Mouse (Mus musculus) midbrain, embryonic 12.5 days (tissue): Measurements from ENCODE around the gene Zfp931. TPM values are rescaled to one million over a fixed set of nuclear protein-coding genes. Genes with fewer than 3 reads are reported as not detected.
A peak's percentile ranks its signal among the peaks of the same experiment; 100 is the strongest.
"Not testable (repeated sequence)": the region's sequence is repeated elsewhere in the genome, so short reads cannot be mapped to it uniquely, and the experiment has no call there.

ENCODE experiments used
- ATAC-seq: fragments of 200-750 bp; cut with Nextera tagmentation; 2 replicates; pipeline ENCODE4 v1.8.0; 2017; ENCODE audit warnings: low read depth, moderate TSS enrichment, moderate library complexity; ENCODE audit not compliant: low FRiP score
- H3K27ac ChIP-seq: fragments of 300-500 bp; sonication (generic); replicated peaks from 2 replicates; pipeline ENCODE4 v1.5.1; 2016; ENCODE audit warnings: mild to moderate bottlenecking
- H3K27me3 ChIP-seq: fragments of 300-500 bp; sonication (generic); 2 replicates; pipeline ENCODE4 v1.6.1; 2016; ENCODE audit warnings: mild to moderate bottlenecking
- H3K36me3 ChIP-seq: fragments of 300-500 bp; sonication (generic); 2 replicates; pipeline ENCODE4 v1.6.1; 2016
- H3K4me1 ChIP-seq: fragments of 300-500 bp; sonication (generic); 2 replicates; pipeline ENCODE4 v1.6.1; 2016
- H3K4me2 ChIP-seq: fragments of 300-500 bp; sonication (generic); replicated peaks from 2 replicates; pipeline ENCODE4 v1.6.1; 2016; ENCODE audit warnings: mild to moderate bottlenecking, moderate library complexity
- H3K4me3 ChIP-seq: fragments of 300-500 bp; sonication (generic); 2 replicates; pipeline ENCODE4 v1.5.1; 2016; ENCODE audit warnings: mild to moderate bottlenecking
- H3K9ac ChIP-seq: fragments of 300-500 bp; sonication (generic); replicated peaks from 2 replicates; pipeline ENCODE4 v1.6.1; 2016; ENCODE audit warnings: mild to moderate bottlenecking, moderate library complexity
- H3K9me3 ChIP-seq: fragments of 300-500 bp; sonication (generic); 2 replicates; pipeline ENCODE4 v1.6.1; 2016; ENCODE audit warnings: mild to moderate bottlenecking
- WGBS: fragments of 180-500 bp; shearing (Covaris S2); methylation state at CpG from one replicate; pipeline ENCODE4 v1.1.7; 2016; 5-methylcytosine and 5-hydroxymethylcytosine counted together
- polyA plus RNA-seq: library from polyadenylated mRNA; unstranded; fragments of >200 nt; fragmentation: Nextera tagmentation; extraction: Ambion mirVana; gene quantifications from 2 replicates; pipeline ENCODE4 v1.2.1, GENCODE M21; 2016

The Zfp931 gene
- polyA plus RNA-seq, 1 experiment from 2014 or later: 13.7 TPM

DNA sequence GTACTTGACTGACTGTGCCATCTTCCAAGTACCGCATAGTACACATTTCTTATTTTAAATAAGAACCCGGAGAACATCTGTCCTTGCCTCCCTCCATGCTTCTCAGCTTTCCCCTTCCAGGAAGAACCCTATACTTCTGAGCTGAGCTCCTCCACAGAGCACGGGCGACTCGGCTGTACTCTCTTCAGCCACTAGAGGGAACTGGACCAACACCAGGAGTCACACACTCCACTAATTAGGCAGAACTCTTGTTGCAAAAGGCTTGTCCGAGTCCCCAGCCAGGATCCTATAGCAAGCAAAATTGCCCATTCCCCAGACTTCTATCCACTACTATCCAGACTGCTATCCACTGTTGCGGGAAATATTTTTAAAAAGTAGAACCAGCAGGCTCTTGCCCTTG, 23.7 kb upstream of the Zfp931 start:
- H3K4me1 ChIP-seq: no peaks in the 10 kb centered on the region
- no peak overlapping the region for H3K4me2 ChIP-seq
- H3K36me3 ChIP-seq: no peaks in the 10 kb centered on the region
- no peak overlapping the region for H3K4me3 ChIP-seq
- no peak overlapping the region for H3K9ac ChIP-seq
- 13% methylated on average over 7 of the region's 7 CpGs for WGBS
- ATAC-seq: peak; percentile 78
- no peak overlapping the region for H3K27ac ChIP-seq
- H3K27me3 ChIP-seq: no peaks in the 10 kb centered on the region
- H3K9me3 ChIP-seq: no peaks in the 10 kb centered on the region

DNA sequence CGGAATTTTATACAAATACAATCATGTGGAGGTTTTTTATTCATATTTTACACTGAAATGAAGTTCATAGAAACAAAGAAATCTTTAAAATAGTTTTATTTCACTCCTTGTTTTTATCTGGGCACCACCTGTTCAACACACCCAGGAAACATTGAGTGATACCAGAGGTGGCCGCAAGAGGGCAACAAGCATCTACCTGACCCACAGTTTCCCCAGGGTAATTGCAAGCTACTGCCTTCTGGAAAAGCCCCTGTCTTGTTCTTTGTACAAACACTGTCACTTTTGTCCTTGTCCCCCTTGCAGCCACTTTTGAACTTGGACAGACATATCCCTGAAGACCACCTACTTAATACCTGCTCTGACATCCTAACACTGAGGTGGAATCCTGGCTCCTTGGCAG, 19.7 kb upstream of the Zfp931 start:
- no peaks in the 10 kb centered on the region for H3K27me3 ChIP-seq
- no peaks in the 10 kb centered on the region for H3K4me1 ChIP-seq
- no peak overlapping the region for H3K9ac ChIP-seq
- no peaks in the 10 kb centered on the region for H3K36me3 ChIP-seq
- H3K9me3 ChIP-seq: no peaks in the 10 kb centered on the region
- 3% methylated on average over 2 of the region's 2 CpGs for WGBS
- no peak overlapping the region for H3K4me3 ChIP-seq
- ATAC-seq: no peak
- H3K27ac ChIP-seq: no peak overlapping the region
- no peak overlapping the region for H3K4me2 ChIP-seq

DNA sequence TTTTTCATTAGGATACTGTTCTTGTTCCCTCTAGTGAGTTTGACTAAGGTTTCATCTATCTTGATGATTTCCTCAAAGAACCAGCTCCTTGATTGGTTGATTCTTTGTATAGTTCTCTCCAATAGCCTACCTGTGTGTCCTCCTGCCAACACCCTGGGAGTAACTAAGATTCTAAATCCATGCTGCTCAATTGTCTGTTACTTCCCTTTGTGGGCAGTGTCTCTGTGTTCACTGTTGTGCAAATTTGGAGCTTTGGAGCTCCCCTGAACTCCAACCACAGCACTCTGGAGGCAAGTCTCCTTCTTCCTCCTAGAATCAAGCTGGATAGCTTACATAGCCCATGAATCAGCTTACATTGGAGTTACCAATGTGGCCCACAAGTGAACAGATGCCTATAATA, 11.3 kb upstream of the Zfp931 start:
- H3K4me3 ChIP-seq: no peak overlapping the region
- ATAC-seq: no peak

DNA sequence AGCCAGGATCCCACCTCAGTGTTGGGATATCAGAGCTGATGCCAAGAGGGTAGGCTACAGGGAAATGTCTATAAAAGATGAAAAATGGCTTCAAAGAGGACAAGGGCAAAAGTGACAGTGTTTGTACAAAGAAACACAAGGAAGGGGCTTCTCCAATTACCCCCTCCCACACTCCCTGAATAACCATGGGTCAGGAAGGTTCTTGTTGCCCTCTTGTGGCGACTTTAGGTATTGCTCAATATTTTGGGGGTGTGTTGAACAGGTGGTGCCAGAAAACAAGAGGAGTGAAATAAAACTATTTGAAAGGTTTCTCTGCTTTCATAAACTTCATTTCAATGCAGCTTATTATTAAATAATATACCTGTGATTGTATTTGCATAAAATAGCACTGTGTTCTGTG, 20.1 kb downstream of the Zfp931 start:
- no peak for ATAC-seq
- H3K4me2 ChIP-seq: no peak overlapping the region
- H3K9ac ChIP-seq: no peak overlapping the region
- H3K4me1 ChIP-seq: no peaks in the 10 kb centered on the region
- peaks cover 8% of the 10 kb centered on the region for H3K36me3 ChIP-seq
- H3K4me3 ChIP-seq: no peak overlapping the region
- WGBS: 10% methylated on average over 1 of the region's 1 CpGs
- no peak overlapping the region for H3K27ac ChIP-seq
- H3K9me3 ChIP-seq: no peaks in the 10 kb centered on the region
- no peaks in the 10 kb centered on the region for H3K27me3 ChIP-seq

More for the DNA sequence above, 11.3 kb upstream of the Zfp931 start:
- no peaks in the 10 kb centered on the region for H3K4me1 ChIP-seq
- no peak overlapping the region for H3K4me2 ChIP-seq
- no peaks in the 10 kb centered on the region for H3K27me3 ChIP-seq
- H3K27ac ChIP-seq: no peak overlapping the region
- no peaks in the 10 kb centered on the region for H3K36me3 ChIP-seq
- no peaks in the 10 kb centered on the region for H3K9me3 ChIP-seq
- no peak overlapping the region for H3K9ac ChIP-seq

DNA sequence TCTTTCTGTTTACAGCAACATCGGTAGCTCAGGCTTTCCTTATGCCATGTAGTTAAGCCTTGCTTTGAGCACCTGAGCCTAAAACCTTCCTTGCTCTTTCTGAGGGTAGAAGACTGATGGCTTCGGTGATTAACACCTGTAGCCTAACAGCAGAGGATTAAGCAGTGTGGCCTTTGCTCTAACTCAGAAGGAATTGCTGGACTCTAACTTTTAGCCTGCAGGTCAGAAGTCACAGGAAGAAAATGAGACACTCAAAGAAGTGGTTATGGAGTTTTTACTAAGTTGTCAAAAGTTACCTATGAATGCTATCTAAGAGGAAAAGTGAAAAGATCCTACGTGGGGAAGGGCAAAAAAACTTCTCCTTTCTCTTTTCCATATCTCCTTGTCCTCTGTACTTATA, 50.7 kb downstream of the Zfp931 start:
- not testable (repeated sequence) for H3K4me2 ChIP-seq, H3K4me1 ChIP-seq, H3K27ac ChIP-seq, H3K27me3 ChIP-seq, ATAC-seq, H3K4me3 ChIP-seq, H3K9ac ChIP-seq, H3K36me3 ChIP-seq, H3K9me3 ChIP-seq
- WGBS: 92% methylated on average over 3 of the region's 3 CpGs

DNA sequence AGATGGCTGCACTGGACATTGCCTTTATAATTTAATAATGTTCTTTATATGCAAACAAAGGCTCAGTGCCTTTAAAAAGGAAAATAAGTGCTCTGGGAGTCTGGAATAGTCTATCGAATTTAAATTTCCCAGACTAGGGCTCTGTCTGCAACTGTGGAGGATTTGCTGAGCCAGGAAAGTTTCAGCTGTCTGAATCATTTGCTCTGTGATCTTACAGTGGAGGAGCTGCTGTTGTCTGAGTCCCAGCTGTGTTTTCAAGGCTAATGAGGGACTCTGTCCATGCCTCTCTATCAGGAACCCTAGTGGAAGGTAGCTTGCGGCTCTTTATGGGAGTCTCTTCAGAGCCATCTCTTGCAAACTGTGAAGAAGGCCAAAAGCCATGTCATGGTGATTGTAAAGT, 54.4 kb downstream of the Zfp931 start:
- not testable (repeated sequence) for H3K27ac ChIP-seq, H3K4me1 ChIP-seq, ATAC-seq

DNA sequence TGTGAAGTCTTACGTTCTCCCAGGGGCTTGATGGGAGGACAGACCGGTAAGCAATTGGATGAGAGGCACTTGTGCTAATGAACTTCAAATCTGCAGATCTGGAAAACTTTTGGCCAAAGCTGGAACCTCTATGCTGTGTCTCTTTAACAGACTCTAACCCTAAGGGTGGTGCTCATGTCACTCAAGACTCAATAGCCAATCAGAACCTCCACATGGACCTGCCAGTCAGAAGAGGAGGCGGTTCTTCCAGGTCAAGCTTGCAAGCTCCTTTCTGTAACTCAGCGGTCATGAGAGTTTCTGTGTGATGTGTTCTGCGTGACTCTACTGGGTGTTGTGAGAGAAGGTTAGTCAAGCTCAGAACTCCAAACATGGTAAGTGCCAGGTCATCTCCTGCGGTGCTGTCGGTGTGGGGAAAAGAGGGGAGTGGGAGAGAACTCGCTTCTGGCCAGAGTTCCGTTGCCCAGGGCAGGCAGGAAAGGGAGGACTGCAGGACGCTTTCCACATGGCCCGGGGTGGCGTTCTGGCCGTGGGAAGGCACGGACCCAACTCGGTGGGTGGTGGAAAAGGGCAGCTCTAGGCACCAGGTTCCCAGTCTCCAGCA, 55.2 kb downstream of the Zfp931 start, which contains the start of gene Zfp971:
Gene Zfp971, plus strand, starts transcription at position 274 of the 601 bp plus-strand sequence.
- peak within 1 kb of the TSS; percentile 62 for H3K4me3 ChIP-seq
- H3K36me3 ChIP-seq, H3K27ac ChIP-seq, ATAC-seq, H3K27me3 ChIP-seq, H3K4me1 ChIP-seq, H3K9me3 ChIP-seq: not testable (repeated sequence)
- WGBS: 1% methylated on average over 14 of the region's 15 CpGs
- peak within 1 kb of the TSS; percentile 57 for H3K4me2 ChIP-seq
- peak within 1 kb of the TSS; percentile 62 for H3K9ac ChIP-seq

More for the DNA sequence above, 54.4 kb downstream of the Zfp931 start:
- Histone ChIP-seq H3K9ac (peak overlapping the region; percentile 62; the same call in 1 of the 2 replicates), H3K4me2 (peak overlapping the region; percentile 57), H3K4me3 (peak overlapping the region; percentile 62)
- not testable (repeated sequence) for H3K36me3 ChIP-seq, H3K27me3 ChIP-seq, H3K9me3 ChIP-seq
- WGBS: 21% methylated on average over 2 of the region's 2 CpGs

DNA sequence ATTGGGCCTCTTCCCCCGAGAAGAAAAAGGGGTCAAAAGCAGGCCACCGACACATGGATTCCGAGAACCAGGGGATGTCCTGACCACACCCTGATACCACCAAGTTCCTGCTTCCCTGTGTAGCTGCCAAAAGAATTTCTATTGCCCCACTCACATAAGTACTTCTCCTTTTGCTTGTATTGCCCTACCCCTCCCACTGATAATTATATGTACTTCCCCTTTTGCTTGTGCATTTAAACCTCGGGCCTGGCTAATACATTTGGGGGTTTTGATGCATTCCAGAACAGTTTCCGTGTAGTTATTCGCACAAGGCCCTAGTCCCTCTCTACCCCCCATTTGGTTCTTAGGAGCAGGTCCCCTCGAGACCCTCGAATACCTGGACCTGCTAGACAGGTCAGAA, 57.5 kb downstream of the Zfp931 start:
- H3K27ac ChIP-seq, H3K4me1 ChIP-seq, H3K9ac ChIP-seq, H3K4me2 ChIP-seq, H3K9me3 ChIP-seq, ATAC-seq, H3K27me3 ChIP-seq, H3K36me3 ChIP-seq, H3K4me3 ChIP-seq: not testable (repeated sequence)
- 90% methylated on average over 8 of the region's 8 CpGs for WGBS

DNA sequence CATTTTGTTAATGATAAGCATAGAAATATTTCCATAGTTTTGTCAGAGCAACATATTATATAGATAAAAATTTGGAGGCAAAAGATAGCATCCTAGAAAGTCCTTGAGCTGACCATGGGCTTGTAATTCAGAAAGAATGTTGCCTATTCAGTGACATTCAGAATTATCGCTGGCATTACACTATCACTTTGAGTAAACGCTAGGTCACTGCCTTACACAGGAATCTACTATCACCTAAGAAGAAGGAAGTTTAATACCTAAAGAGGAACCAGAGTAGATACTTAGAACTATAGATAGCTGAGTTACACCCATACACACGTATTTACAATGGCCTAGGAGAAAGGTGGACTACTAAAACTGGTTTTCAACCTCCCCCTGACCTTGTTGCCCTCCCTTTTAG, 58.8 kb downstream of the Zfp931 start:
- H3K4me2 ChIP-seq, H3K9me3 ChIP-seq, H3K36me3 ChIP-seq, H3K27me3 ChIP-seq, H3K9ac ChIP-seq, H3K4me1 ChIP-seq, ATAC-seq, H3K27ac ChIP-seq, H3K4me3 ChIP-seq: not testable (repeated sequence)
- WGBS: 87% methylated on average over 3 of the region's 3 CpGs

Other genes with a start within 250 kb of the Zfp931 start
- gene Gm14325, start 238.1 kb downstream of the Zfp931 start, polyA plus RNA-seq: 38.9 and 39.1 TPM in 2 replicates
- 1.7 and 2.3 TPM in 2 replicates for gene Gm14327, start 181.4 kb downstream of the Zfp931 start, polyA plus RNA-seq
- gene Zfp972, start 152.9 kb downstream of the Zfp931 start, polyA plus RNA-seq: 0.82 TPM in 1 of 2 replicates, not detected in the other
- 14.4 and 15.8 TPM in 2 replicates for gene Gm14326, start 121.2 kb downstream of the Zfp931 start, polyA plus RNA-seq
- gene Zfp971, start 55.2 kb downstream of the Zfp931 start, polyA plus RNA-seq: 11.2 and 14.1 TPM in 2 replicates
- gene Phactr3, start 40.5 kb upstream of the Zfp931 start, polyA plus RNA-seq: 19.1 and 20.0 TPM in 2 replicates